Mouse (Mus musculus): ENCODE measurements at regions not wholly inside any gene's neighbourhood (a gene's known extent, or its start where the extent isn't known, plus 50 kb on each side); places are given as distances from the start of the nearest gene placed in this dataset.

DNA sequence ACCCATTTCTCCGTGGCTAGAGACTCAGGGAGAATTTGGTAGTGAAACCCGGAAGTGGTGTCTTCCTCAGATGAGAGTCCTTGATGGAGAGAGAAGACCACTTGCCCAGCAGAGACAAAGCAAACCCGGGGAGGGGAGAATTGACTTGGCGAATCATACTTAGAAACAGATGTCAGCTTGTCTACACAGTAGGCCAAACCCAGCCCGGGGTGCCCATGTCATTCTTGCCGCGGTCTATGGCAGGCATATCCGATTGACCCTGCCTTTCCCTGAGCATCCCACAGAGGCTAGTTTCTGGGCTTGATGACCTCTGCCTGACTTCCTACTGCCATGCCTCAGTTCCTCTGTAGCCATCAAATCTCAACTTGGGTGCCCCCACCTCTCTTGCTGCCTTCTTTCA lies 226.4 kb upstream of the Tprg start:
- Histone ChIP-seq H3K27me3 (ENCODE audit: control insufficient read depth, insufficient read depth, low read length, poor library complexity, severe bottlenecking) (no peaks in the 10 kb centered on the region; the same call in 1 of the 2 replicates), H3K4me1 (ENCODE audit: control insufficient read depth, insufficient read depth, low read length) (peaks cover 6% of the 10 kb centered on the region), H3K9ac (ENCODE audit: low read depth, poor library complexity, severe bottlenecking) (0 out of 2 replicates have a peak overlapping the region, but pooled peaks have one; percentile 78), H3K36me3 (ENCODE audit: control insufficient read depth, insufficient read depth, low read length, poor library complexity, severe bottlenecking) (no peaks in the 10 kb centered on the region), H3K4me3 (ENCODE audit: low read depth, low read length) (no peak overlapping the region), H3K9me3 (replicated peaks; ENCODE audit: control insufficient read depth, insufficient read depth, low read length, poor library complexity, severe bottlenecking) (no peaks in the 10 kb centered on the region), H3K27ac (ENCODE audit: insufficient read depth, low read length) (peak overlapping the region; percentile 94)
- TF ChIP-seq CTCF (IDR thresholded peaks at IDR 0.05; ENCODE audit: low read depth, low read length) (no peak), POLR2A (IDR thresholded peaks at IDR 0.05; ENCODE audit: insufficient read depth, low read length) (no peak), EP300 (IDR thresholded peaks at IDR 0.05; ENCODE audit: insufficient read depth, low read depth, low read length) (no peak)

GRCm38 (mm10) chr16:25061631-25062030 lies 225.0 kb upstream of the Tprg start:
- TF ChIP-seq EP300 (IDR thresholded peaks at IDR 0.05; ENCODE audit: insufficient read depth, low read depth, low read length), result no peak
- TF ChIP-seq CTCF (IDR thresholded peaks at IDR 0.05; ENCODE audit: low read depth, low read length), result no peak
- H3K4me1 ChIP-seq (ENCODE audit: control insufficient read depth, insufficient read depth, low read length), result peaks cover 6% of the 10 kb centered on the region
- no peaks in the 10 kb centered on the region for H3K9me3 ChIP-seq (replicated peaks; ENCODE audit: control insufficient read depth, insufficient read depth, low read length, poor library complexity, severe bottlenecking)
- H3K4me3 ChIP-seq (ENCODE audit: low read depth, low read length), result no peak overlapping the region
- no peak overlapping the region for H3K27ac ChIP-seq (ENCODE audit: insufficient read depth, low read length)
- no peak overlapping the region for H3K9ac ChIP-seq (ENCODE audit: low read depth, poor library complexity, severe bottlenecking)
- H3K36me3 ChIP-seq (ENCODE audit: control insufficient read depth, insufficient read depth, low read length, poor library complexity, severe bottlenecking), result no peaks in the 10 kb centered on the region
- no peaks in the 10 kb centered on the region; the same call in 1 of the 2 replicates for H3K27me3 ChIP-seq (ENCODE audit: control insufficient read depth, insufficient read depth, low read length, poor library complexity, severe bottlenecking)

GRCm38 (mm10) chr16:25063981-25064380 lies 222.6 kb upstream of the Tprg start:
- no peak overlapping the region for H3K9ac ChIP-seq (ENCODE audit: low read depth, poor library complexity, severe bottlenecking)

GRCm38 (mm10) chr16:25064538-25064937 lies 222.1 kb upstream of the Tprg start:
- Histone ChIP-seq H3K4me1 (ENCODE audit: control insufficient read depth, insufficient read depth, low read length) (peaks cover 4% of the 10 kb centered on the region), H3K27ac (ENCODE audit: insufficient read depth, low read length) (no peak overlapping the region), H3K4me3 (ENCODE audit: low read depth, low read length) (no peak overlapping the region), H3K36me3 (ENCODE audit: control insufficient read depth, insufficient read depth, low read length, poor library complexity, severe bottlenecking) (no peaks in the 10 kb centered on the region), H3K27me3 (ENCODE audit: control insufficient read depth, insufficient read depth, low read length, poor library complexity, severe bottlenecking) (no peaks in the 10 kb centered on the region; the same call in 1 of the 2 replicates), H3K9me3 (replicated peaks; ENCODE audit: control insufficient read depth, insufficient read depth, low read length, poor library complexity, severe bottlenecking) (no peaks in the 10 kb centered on the region), H3K9ac (ENCODE audit: low read depth, poor library complexity, severe bottlenecking) (no peak overlapping the region)
- TF ChIP-seq POLR2A (IDR thresholded peaks at IDR 0.05; ENCODE audit: insufficient read depth, low read length) (no peak), EP300 (IDR thresholded peaks at IDR 0.05; ENCODE audit: insufficient read depth, low read depth, low read length) (no peak), CTCF (IDR thresholded peaks at IDR 0.05; ENCODE audit: low read depth, low read length) (peak; percentile 71)

More at GRCm38 (mm10) chr16:25063981-25064380, 222.6 kb upstream of the Tprg start:
- H3K27ac ChIP-seq (ENCODE audit: insufficient read depth, low read length), result no peak overlapping the region
- H3K27me3 ChIP-seq (ENCODE audit: control insufficient read depth, insufficient read depth, low read length, poor library complexity, severe bottlenecking), result no peaks in the 10 kb centered on the region; the same call in 1 of the 2 replicates
- H3K36me3 ChIP-seq (ENCODE audit: control insufficient read depth, insufficient read depth, low read length, poor library complexity, severe bottlenecking), result no peaks in the 10 kb centered on the region
- TF ChIP-seq POLR2A (IDR thresholded peaks at IDR 0.05; ENCODE audit: insufficient read depth, low read length), result no peak
- TF ChIP-seq EP300 (IDR thresholded peaks at IDR 0.05; ENCODE audit: insufficient read depth, low read depth, low read length), result no peak
- no peak for TF ChIP-seq CTCF (IDR thresholded peaks at IDR 0.05; ENCODE audit: low read depth, low read length)
- peaks cover 4% of the 10 kb centered on the region for H3K4me1 ChIP-seq (ENCODE audit: control insufficient read depth, insufficient read depth, low read length)
- H3K9me3 ChIP-seq (replicated peaks; ENCODE audit: control insufficient read depth, insufficient read depth, low read length, poor library complexity, severe bottlenecking), result no peaks in the 10 kb centered on the region
- H3K4me3 ChIP-seq (ENCODE audit: low read depth, low read length), result no peak overlapping the region

DNA sequence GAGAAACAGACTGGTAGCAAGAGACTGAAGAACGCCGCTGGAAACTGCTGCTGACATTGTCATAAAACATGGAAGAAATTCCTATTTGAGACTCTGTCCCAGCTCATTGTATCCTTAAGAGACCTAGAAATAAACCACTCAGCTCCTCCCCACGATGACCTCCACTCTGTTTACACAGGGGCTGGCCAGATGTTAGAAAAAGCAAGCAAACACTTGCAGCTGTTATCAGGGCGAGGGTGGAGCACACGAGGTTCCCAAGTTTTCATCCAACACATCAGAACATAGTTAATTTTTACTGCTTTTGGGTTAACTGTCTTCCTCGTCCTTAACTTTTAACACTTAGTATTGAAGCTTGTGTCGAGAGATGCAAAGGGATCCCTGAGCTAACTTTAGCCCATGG lies 219.8 kb upstream of the Tprg start:
- TF ChIP-seq POLR2A (IDR thresholded peaks at IDR 0.05; ENCODE audit: insufficient read depth, low read length), result no peak
- TF ChIP-seq CTCF (IDR thresholded peaks at IDR 0.05; ENCODE audit: low read depth, low read length), result no peak
- no peak for TF ChIP-seq EP300 (IDR thresholded peaks at IDR 0.05; ENCODE audit: insufficient read depth, low read depth, low read length)
- peaks cover 2% of the 10 kb centered on the region for H3K4me1 ChIP-seq (ENCODE audit: control insufficient read depth, insufficient read depth, low read length)
- H3K4me3 ChIP-seq (ENCODE audit: low read depth, low read length), result no peak overlapping the region

DNA sequence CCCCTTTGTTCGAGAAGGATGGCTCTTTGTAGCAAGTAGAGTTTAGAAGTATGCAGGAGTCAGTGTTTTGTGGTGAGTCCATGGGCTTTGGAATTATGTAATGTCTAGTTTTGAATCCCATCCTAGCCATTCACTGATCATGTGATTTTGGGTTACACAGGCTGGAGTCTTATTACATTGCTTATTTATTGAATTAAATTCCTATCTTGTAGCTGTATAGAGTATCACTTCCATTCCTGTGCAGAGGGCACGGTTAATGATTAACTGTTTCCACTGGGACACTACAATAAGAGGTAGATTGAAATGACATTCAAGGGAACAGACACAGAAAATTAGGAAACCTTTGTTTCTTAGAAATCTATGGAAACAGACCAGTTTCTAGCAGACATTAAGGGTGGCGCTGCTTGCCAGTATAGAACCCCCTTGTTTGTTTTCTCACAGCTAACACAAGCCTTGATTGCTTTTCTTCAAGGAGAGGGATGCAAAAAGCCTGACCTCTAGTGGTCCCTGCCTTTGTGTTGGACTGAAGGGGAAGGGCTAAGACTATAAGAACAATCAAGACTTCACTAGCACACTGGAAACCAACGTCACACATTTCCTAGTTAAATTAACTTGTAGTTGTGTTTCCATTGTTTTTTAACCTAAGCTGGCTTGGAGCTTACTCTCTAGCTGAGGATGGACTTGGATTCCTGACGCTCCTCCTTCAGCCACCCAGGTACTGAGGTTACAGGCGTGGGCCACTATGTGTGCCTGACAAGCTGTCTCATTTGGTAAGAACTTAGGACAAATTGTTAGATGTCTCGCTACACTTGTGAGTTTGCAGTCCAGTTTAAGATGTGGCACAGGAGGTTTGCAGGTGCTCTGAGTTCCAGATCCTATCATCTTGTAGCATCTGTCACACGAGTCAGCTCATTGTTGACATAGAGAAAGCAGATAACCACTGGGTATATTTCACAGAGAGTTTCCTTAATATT lies 219.1 kb upstream of the Tprg start:
- no peaks in the 10 kb centered on the region for H3K9me3 ChIP-seq (replicated peaks; ENCODE audit: control insufficient read depth, insufficient read depth, low read length, poor library complexity, severe bottlenecking)
- H3K9ac ChIP-seq (ENCODE audit: low read depth, poor library complexity, severe bottlenecking), result no peak overlapping the region
- no peak for TF ChIP-seq CTCF (IDR thresholded peaks at IDR 0.05; ENCODE audit: low read depth, low read length)
- no peak for TF ChIP-seq POLR2A (IDR thresholded peaks at IDR 0.05; ENCODE audit: insufficient read depth, low read length)
- TF ChIP-seq EP300 (IDR thresholded peaks at IDR 0.05; ENCODE audit: insufficient read depth, low read depth, low read length), result no peak
- H3K36me3 ChIP-seq (ENCODE audit: control insufficient read depth, insufficient read depth, low read length, poor library complexity, severe bottlenecking), result no peaks in the 10 kb centered on the region
- H3K27ac ChIP-seq (ENCODE audit: insufficient read depth, low read length), result no peak overlapping the region
- no peaks in the 10 kb centered on the region for H3K4me1 ChIP-seq (ENCODE audit: control insufficient read depth, insufficient read depth, low read length)
- no peak overlapping the region for H3K4me3 ChIP-seq (ENCODE audit: low read depth, low read length)
- H3K27me3 ChIP-seq (ENCODE audit: control insufficient read depth, insufficient read depth, low read length, poor library complexity, severe bottlenecking), result no peaks in the 10 kb centered on the region; the same call in 1 of the 2 replicates

More for the DNA sequence above, 219.8 kb upstream of the Tprg start:
- Histone ChIP-seq H3K27ac (ENCODE audit: insufficient read depth, low read length) (no peak overlapping the region), H3K36me3 (ENCODE audit: control insufficient read depth, insufficient read depth, low read length, poor library complexity, severe bottlenecking) (no peaks in the 10 kb centered on the region), H3K9ac (ENCODE audit: low read depth, poor library complexity, severe bottlenecking) (no peak overlapping the region), H3K9me3 (replicated peaks; ENCODE audit: control insufficient read depth, insufficient read depth, low read length, poor library complexity, severe bottlenecking) (no peaks in the 10 kb centered on the region), H3K27me3 (ENCODE audit: control insufficient read depth, insufficient read depth, low read length, poor library complexity, severe bottlenecking) (no peaks in the 10 kb centered on the region; the same call in 1 of the 2 replicates)
